Mouse (Mus musculus): ENCODE data around the gene Serpina3i. TPM values are rescaled to one million over a fixed set of nuclear protein-coding genes. Genes with fewer than 3 reads are reported as not detected.
"Not testable (repeated sequence)": the region's sequence is repeated elsewhere in the genome, so short reads cannot be mapped to it uniquely, and the experiment has no call there.

Serpina3i gene
- not detected for total RNA-seq (2021)

DNA sequence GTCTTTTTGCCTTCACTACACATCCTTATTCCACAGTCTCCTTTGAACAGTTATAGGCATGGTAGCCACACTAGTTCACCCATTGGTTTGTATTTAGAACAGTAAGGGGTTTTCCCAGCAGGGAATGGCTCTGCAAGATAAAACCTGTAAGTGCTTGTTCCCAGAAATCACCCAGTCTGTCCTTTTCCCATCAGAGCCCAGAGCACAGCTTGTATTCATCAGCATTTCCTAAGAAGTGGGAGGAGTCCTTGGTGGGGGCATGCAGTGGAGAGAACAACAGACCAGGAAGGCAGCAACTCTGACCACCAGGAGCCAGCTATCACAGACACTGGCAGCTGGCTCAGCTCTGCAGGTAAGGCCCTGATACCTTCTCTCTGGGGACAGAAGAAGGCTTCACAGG lies at the start of gene Serpina3i:
Gene Serpina3i (plus strand): TSS at position 260 of the 400 bp plus-strand sequence.
- no peak for DNase-seq
- intact Hi-C loops (cut with DNase I), result no loop called here

DNA sequence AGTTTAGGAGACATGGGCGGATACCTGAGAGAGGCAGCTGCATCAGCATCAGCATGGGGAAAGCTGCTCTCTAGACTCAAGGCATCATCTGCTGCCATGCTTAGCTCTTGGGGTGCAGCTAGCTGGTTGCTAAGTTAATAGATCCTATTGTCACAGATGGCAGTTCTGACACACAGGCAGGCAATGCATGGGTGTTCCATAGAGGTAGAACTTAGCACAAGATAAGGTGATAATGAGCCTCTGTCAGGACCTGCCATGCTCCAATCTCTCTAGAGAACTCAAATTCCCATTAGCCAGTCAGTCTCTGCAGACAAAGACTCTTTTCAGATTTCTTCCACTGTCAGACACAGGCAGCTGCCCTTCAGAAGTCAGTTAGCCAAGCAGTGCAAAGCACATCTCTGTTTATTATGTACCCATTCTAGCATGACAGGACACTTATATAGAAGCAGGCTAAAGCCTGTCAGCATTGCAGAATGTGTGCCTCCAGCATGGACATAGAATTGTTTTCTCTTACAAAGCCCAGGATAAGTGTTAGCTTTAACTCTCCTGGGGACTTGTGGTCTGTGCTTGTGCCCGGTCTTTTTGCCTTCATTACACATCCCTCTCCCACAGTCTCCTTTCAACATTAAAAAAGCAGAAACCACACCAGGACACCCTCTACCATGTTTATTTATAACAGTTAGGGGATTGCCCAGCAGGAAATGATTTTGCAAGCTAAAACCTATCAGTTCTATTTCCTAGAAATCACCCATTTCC lies 49.1 kb upstream of the Serpina3i start:
- no peak for DNase-seq
- intact Hi-C loops (cut with DNase I), result no loop called here

DNA sequence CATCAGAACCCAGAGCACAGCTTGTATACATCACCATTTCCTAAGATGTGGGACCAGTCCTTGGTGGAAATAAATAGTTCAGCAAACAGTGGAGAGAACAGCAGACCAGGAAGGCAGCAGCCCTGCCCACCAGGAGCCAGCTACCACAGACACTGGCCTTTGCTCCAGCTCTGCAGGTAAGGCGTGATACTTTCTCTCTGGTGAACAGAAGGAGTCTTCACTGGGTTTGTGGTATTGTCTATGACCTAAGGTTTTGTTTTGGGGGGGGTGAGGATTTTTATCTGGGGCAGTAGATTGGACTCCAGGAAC lies 48.5 kb upstream of the Serpina3i start, which contains the start of gene Serpina3f:
Gene Serpina3f (plus strand): TSS at position 100 of the 309 bp plus-strand sequence.
- no peak for DNase-seq
- intact Hi-C loops (cut with DNase I), result no loop called here

DNA sequence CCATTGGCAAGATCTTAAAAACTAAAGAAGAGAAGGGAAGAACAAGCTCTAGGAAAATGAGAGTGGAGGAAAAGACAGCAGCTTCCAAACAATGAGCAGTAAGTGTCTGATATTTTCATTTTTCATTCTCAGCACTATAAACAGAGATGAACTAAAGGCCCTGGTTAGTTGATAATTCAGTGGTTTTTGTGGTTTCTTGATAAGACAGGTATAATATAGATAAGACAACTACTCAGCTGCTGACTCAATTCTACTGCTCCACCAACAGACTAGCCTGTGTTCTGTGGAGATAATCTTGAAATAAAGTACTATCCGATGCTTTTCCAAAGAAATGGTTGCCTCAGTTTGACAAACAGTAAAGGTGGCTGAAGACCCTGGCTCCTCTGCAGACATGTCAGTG lies 47.7 kb upstream of the Serpina3i start:
- DNase-seq, result no peak
- intact Hi-C loops (cut with DNase I), result no loop called here

DNA sequence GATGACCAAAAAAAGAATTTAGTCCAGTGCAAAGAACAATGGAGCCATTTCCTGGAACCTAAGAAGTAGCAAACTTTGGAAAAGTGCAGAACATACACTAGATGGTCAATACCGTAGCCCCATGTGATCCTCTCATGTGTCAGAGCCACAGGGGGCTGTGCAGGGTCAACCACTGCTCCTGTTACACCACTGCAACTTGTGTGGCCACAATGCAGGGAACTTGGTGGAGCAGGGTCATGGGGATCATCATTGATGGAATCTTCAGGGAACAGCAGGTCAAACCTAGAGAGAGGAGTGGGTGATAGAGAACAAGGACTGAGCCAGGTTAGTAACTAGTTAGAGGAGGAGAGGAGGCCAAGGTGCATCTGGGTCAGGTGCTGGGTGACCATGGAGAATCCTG lies 41.3 kb upstream of the Serpina3i start:
- DNase-seq, result no peak
- intact Hi-C loops (cut with DNase I), result no loop called here

DNA sequence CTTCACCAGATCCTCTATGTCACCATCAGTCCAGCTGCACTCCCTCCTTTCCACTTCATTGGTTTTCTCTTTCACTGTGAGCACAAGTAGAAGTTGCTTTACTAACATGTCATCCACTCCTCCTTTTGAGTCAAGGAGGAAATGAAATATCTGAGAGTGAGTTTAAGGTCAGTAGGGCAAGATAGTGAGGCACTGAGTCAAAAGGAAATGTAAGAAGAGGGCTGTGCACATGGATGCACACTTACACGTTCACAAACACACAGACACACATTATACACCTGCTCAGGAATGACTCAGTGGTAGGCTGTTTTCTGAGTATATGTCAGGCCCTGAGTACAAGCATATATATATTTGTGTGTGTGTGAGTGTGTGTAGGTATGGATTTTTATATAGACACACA lies 39.2 kb upstream of the Serpina3i start:
- intact Hi-C loops (cut with DNase I), result no loop called here
- no peak for DNase-seq

DNA sequence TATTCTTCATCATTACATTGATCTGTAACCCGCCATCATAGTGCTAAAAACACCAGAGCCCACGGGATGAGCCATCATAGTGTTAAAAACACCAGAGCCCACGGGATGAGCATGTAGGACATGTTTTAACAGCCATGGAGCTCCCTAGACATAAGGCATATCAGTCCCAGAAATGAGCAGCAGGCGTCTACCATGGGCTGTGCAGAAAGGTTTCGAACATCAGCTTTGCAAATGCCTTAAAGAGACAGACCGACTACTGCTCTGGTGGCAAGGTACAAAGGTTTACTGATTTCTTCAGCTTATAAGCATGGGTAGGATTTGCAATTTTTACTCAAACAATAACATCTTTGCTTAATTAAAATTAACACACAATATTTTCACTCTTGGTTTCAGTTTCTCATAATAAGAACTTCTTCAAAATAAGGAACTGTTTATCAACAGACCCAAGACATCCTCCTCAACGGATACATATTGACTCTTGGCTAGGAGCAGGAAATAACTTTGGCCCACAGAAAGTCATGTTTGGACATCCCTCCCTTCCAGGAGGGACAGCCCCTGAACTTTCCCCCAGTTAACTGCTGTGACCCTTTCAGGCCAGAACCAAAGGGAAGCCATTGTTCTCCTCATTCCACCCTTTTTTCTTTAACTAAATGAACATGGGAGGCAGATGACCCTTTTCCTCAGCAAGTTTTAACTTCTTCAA lies 38.2 kb upstream of the Serpina3i start:
- intact Hi-C loops (cut with DNase I), result no loop called here
- no peak for DNase-seq

DNA sequence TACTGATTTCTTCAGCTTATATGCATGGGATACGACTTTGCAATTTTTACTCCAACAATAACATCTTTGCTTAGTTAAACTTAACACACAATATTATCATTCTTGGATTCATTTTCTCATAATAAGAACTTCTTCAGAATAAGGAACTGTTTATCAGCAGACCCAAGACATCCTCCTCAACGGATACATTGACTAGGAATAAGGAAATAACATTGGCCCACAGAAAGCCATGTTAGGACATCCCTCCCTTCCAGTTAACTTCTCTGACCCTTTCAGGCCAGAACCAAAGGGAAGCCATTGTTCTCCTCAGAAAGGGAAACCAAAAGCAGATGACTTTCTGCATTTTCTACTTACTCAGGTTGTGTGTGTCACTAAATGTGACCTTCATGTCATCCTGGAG lies 32.2 kb upstream of the Serpina3i start:
- DNase-seq, result no peak
- intact Hi-C loops (cut with DNase I), result no loop called here

DNA sequence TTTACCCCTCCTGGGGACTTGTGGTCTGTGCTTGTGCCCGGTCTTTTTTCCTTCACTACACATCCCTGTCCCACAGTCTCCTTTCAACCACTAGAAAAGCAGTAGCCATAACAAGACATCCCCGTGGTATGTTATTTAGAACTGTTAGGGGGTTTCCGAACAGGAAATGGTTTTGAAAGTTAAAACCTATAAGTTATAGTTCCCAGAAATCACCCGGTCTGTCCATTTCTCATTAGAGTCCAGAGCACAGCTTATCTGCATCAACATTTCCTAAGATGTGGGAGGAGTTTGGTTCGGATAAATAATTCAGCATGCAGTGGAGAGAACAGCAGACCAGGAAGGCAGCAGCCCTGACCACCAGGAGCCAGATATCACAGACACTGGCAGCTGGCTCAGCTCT lies 27.0 kb upstream of the Serpina3i start, which contains the start of gene Serpina3g:
Gene Serpina3g (plus strand): TSS at position 331 of the 400 bp plus-strand sequence.
- no peak for DNase-seq
- intact Hi-C loops (cut with DNase I), result no loop called here

DNA sequence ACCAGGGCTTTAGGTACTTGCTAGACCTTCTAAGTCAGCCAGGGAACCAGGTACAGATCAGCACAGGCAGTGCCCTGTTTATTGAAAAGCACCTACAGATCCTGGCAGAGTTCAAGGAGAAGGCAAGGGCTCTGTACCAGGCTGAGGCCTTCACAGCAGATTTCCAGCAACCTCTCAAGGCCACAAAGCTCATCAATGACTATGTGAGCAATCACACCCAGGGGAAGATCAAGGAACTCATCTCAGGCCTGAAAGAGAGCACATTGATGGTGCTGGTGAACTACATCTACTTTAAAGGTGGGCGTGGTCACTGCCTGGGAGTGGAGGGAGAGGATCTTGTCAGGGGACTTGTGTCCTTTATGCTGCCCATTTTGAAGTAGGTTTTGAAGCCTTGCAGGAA lies 24.9 kb upstream of the Serpina3i start:
- DNase-seq; intact Hi-C loops (cut with DNase I): not testable (repeated sequence)

DNA sequence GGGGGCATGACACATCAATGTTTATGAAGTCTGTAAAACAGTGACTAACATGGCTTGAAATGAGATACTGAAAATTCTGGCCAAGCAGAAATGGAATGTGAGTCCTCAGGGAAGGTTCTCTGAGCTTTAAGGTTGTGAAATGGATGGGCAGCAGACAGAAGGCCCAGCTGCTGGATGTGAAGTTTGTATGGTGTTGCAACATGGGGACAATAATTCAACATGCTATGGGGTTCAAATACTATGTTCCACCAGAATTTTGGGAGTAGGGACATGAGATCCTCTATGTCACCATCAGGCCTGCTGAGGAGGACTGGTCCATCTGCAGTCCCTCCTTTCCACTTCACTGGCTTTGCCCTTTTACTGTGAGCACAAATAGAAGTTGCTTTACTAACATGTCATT lies 19.6 kb upstream of the Serpina3i start:
- intact Hi-C loops (cut with DNase I), result loop anchor here (10.0 kb wide), 1 partner anchor 181 kb away; no protein-coding TSS in a partner anchor
- no peak for DNase-seq

DNA sequence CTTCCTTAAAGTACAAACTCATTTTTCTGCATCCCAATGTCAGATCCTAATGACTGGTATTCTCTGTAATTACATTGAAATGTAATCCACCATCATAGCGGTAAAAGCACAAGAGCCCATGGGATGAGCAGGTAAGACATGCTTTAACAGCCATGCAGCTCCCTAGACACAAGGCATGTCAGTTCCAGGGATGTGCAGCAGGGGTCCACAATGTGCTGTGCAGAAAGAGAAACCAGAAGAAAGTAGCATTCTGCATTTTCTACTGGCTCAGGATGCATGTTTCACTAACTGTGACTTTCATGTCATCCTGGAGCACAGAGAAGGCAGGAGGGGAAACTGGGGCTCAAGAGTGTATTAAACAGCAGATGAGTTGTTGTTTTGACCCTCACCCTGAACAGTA lies 17.8 kb upstream of the Serpina3i start:
- intact Hi-C loops (cut with DNase I), result loop anchor here (10.0 kb wide), 1 partner anchor 180 kb away; no protein-coding TSS in a partner anchor
- DNase-seq, result peak; percentile 23

DNA sequence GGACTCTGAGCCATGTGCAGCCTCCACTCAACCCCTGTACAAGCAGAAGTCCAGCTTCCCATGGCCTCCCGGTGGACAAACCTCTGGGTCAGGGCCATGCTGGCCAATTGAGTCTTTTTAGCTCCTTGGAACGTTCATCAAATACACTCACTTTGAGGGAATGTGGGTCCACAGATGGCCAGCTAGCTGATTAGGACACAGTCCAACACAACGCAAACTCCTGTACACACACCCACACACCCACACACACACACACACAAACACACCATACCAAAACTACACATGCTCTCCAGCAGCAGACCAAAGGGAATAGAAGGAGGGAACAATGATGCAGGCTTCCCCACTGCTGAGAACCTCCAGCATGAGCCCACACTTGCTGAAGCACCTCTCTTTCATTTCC lies 17.3 kb upstream of the Serpina3i start:
- no peak for DNase-seq
- intact Hi-C loops (cut with DNase I), result loop anchor here (10.0 kb wide), 1 partner anchor 179 kb away; no protein-coding TSS in a partner anchor

DNA sequence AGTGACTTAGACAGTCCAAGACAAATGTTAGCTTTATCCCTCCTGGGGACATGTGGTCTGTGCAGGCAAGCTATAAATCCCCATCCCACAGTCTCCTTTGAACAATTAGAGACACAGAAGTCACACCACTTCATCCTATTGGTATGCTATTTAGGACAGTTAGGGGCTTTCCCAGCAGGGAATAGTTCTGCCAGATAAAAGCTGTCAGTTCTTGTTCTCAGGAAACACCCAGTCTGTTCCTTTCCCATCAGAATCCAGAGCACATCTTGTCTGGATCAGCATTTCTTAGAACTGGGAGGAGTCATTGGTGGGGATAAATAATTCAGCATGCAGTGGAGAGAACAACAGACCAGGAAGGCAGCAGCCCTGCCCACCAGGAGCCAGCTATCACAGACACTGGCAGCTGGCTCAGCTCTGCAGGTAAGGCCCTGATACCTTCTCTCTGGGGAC lies 15.3 kb upstream of the Serpina3i start:
- intact Hi-C loops (cut with DNase I), result loop anchor here (10.0 kb wide), 1 partner anchor 177 kb away; no protein-coding TSS in a partner anchor
- no peak for DNase-seq

DNA sequence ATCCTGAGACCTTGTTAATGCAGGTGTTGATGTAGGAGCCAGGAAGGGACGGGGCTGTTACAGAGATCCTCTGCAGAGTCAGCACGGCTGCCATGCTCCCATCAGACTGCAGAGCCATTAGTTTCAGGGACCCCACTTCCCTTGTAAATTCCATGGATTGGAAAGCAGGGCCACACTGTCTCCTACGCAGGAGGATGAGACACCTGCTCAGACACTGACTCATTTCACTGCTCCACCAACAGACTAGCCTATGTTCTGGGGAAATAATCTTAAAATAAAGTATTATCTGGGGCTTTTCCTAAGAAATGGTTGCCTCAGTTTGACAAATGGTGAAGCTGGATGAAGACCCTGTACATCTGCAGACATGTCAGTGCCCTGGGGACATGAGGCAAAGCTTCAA lies 14.7 kb upstream of the Serpina3i start:
- no peak for DNase-seq
- intact Hi-C loops (cut with DNase I), result loop anchor here (10.0 kb wide), 1 partner anchor 177 kb away; no protein-coding TSS in a partner anchor

DNA sequence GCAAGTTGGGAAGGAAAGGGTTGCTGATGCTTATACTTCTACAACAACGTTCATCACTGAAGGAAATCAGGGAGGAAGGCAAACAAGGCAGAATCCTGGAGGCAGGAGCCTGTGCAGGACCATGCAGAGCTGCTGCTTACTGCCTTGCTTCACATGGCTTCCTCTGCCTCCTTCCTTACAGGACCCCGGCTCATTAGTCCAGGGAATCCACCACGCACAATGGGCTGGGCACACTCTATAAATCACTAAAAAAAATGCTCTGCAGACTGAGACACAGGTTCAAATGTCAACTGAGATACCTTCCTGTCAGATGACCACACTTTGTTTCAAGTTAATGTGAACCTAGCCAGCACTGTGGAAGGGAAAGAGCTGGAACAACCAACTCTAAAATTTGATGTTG lies 1.9 kb upstream of the Serpina3i start:
- intact Hi-C loops (cut with DNase I), result no loop called here
- no peak for DNase-seq

DNA sequence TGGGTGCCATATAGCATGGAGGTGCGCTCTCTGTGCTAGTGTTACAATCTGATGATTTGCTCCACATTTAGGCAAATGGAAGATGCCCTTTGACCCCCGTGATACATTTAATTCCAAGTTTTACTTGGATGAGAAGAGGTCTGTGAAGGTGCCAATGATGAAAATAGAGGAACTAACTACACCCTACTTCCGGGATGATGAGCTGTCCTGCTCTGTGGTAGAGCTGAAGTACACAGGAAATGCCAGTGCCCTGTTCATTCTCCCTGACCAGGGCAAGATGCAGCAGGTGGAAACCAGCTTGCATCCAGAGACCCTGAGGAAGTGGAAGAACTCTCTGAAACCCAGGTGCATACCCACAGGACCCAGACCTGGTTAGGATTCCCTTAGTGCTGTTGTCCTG lies 3.5 kb downstream of the Serpina3i start:
- DNase-seq, result no peak
- intact Hi-C loops (cut with DNase I), result no loop called here

DNA sequence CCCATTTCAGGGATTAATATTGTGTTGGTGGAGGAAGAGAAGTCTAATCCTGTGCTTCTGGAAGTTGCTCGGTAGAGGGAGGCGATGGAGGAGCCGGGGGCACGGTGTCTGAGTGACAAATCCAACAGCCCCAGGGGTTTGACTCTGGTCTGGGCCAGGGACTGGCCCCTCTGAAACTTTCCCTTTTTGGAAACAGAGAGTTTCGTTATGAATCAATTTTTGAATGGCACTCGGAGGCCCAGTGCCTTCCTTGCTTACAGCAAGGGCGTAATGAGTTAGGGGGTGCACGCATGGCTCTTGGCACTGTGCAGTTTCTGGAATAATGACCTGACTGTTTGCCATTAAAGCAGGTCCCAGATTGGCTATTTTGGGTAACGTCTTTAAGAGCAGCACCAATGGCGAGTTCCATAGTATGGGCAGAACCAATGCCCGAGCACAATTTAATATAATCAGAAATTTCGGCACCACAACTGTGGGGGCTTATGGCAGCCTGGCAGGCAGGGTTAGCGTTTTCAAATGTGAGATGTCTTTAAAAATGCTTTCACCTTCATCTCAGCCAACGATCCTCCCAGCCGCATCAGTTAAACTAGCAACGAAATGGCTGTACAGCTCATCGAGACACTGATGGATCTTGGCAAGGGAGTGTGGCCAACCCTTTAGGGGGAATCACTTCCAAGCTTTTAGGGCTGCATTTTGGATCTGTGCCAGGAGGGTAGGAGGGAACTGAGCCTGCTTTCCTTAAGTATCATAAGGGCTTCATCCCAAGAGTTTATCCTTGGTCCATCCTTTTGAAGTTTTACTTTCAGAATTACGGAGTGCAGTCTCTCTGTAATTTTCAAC lies 15.5 kb downstream of the Serpina3i start:
- intact Hi-C loops (cut with DNase I), result no loop called here
- DNase-seq, result no peak

DNA sequence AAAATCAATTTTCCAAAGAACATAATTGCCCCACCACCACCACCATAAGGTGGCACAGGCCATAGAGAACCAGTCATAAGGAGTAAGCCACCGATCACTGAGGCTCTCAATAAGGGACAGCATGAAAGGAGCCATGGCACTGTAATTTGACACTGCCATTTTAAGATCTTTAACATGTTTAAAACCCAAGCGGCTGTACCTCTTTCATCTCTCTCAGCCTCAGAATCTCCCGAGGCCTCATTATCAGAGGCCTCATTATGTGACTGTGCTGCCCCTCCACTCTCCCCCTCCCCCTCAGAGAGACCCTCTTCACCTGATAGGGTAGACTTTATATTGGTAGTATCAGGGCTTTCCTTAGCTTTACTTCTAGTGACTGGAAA lies 16.1 kb downstream of the Serpina3i start:
- DNase-seq, result no peak
- intact Hi-C loops (cut with DNase I), result no loop called here

DNA sequence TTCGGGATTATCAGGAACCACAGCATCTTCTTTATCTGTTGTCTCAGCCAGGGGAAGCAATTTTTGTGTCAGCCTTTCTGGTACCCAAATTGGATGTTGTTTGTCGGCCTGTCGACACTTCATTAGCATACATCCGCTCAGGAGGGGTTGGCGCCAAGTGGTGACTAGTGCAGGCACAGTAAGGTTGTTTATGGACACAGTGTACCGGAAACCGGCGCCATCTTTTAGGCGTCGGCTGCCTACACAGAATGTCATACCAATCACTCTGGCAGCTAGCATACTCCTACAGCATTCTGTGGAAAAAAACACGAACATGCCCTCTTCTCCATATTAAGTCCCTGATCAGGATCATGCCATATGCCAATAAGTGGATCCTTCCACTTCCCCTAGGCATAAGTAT lies 20.5 kb downstream of the Serpina3i start:
- DNase-seq, result no peak

DNA sequence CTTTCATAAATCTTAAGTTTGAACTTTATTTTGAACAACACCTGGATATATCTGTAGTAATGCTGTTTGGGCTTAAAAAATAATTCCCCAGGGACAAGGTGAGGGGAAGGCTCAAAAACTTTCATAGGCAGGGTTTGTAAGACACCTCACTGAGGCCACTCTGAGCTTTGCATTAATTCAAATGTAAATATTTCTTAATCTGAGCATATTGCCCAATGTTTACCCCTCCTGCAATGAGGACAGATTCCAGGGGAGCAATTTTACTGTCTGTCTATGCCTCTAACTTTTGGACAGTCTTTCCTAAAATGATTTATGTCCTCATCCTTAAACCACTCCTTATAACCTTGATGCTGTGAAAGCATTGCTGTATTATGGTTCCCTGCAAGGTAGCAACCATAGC lies 25.4 kb downstream of the Serpina3i start:
- no peak for DNase-seq
- intact Hi-C loops (cut with DNase I), result no loop called here

More for the DNA sequence above, 20.5 kb downstream of the Serpina3i start:
- intact Hi-C loops (cut with DNase I), result no loop called here

Measured in left cerebral cortex, postnatal 4 days (tissue).